Mouse (Mus musculus): Measurements from ENCODE around the gene Carns1.

GRCm38 (mm10) chr19:4149764-4150461, 25.4 kb downstream of the Carns1 start:
- TF ChIP-seq CTCF (IDR thresholded peaks at IDR 0.05; ENCODE audit: low read depth, low read length) (no peak), POLR2A (IDR thresholded peaks at IDR 0.05; ENCODE audit: extremely low read depth, insufficient read depth, low read length) (no peak)
